Mouse (Mus musculus) midbrain, embryonic 12.5 days (tissue): Measurements from ENCODE around the gene Cep85l. TPM values are rescaled to one million over a fixed set of nuclear protein-coding genes. Genes with fewer than 3 reads are reported as not detected.
A peak's percentile ranks its signal among the peaks of the same experiment; 100 is the strongest.

Source experiments
- ATAC-seq: fragments of 200-750 bp; cut with Nextera tagmentation; 2 replicates; pipeline ENCODE4 v1.8.0; 2017; ENCODE audit warnings: low read depth, moderate TSS enrichment, moderate library complexity; ENCODE audit not compliant: low FRiP score
- H3K27ac ChIP-seq: fragments of 300-500 bp; sonication (generic); replicated peaks from 2 replicates; pipeline ENCODE4 v1.5.1; 2016; ENCODE audit warnings: mild to moderate bottlenecking
- H3K27me3 ChIP-seq: fragments of 300-500 bp; sonication (generic); 2 replicates; pipeline ENCODE4 v1.6.1; 2016; ENCODE audit warnings: mild to moderate bottlenecking
- H3K36me3 ChIP-seq: fragments of 300-500 bp; sonication (generic); 2 replicates; pipeline ENCODE4 v1.6.1; 2016
- H3K4me1 ChIP-seq: fragments of 300-500 bp; sonication (generic); 2 replicates; pipeline ENCODE4 v1.6.1; 2016
- H3K4me2 ChIP-seq: fragments of 300-500 bp; sonication (generic); replicated peaks from 2 replicates; pipeline ENCODE4 v1.6.1; 2016; ENCODE audit warnings: mild to moderate bottlenecking, moderate library complexity
- H3K4me3 ChIP-seq: fragments of 300-500 bp; sonication (generic); 2 replicates; pipeline ENCODE4 v1.5.1; 2016; ENCODE audit warnings: mild to moderate bottlenecking
- H3K9ac ChIP-seq: fragments of 300-500 bp; sonication (generic); replicated peaks from 2 replicates; pipeline ENCODE4 v1.6.1; 2016; ENCODE audit warnings: mild to moderate bottlenecking, moderate library complexity
- H3K9me3 ChIP-seq: fragments of 300-500 bp; sonication (generic); 2 replicates; pipeline ENCODE4 v1.6.1; 2016; ENCODE audit warnings: mild to moderate bottlenecking
- WGBS: fragments of 180-500 bp; shearing (Covaris S2); methylation state at CpG from one replicate; pipeline ENCODE4 v1.1.7; 2016; 5-methylcytosine and 5-hydroxymethylcytosine counted together
- polyA plus RNA-seq: library from polyadenylated mRNA; unstranded; fragments of >200 nt; fragmentation: Nextera tagmentation; extraction: Ambion mirVana; gene quantifications from 2 replicates; pipeline ENCODE4 v1.2.1, GENCODE M21; 2016

Gene Cep85l
- polyA plus RNA-seq, 1 experiment from 2014 or later = 7.2 TPM

- H3K4me2 ChIP-seq = no peak overlapping the region
- no peak overlapping the region for H3K27ac ChIP-seq
- H3K4me3 ChIP-seq = no peak overlapping the region
- 85% methylated on average over 3 of the region's 3 CpGs for WGBS
- peaks cover 8% of the 10 kb centered on the region for H3K36me3 ChIP-seq
- H3K4me1 ChIP-seq = no peaks in the 10 kb centered on the region
- no peaks in the 10 kb centered on the region for H3K27me3 ChIP-seq
- H3K9me3 ChIP-seq = no peaks in the 10 kb centered on the region
- ATAC-seq = no peak
- H3K9ac ChIP-seq = no peak overlapping the region
These were observed 26.1 kb downstream of the Cep85l start for GRCm38 (mm10) chr10:53353665-53354064.

- H3K4me3 ChIP-seq = no peak overlapping the region
- WGBS = 87% methylated on average over 1 of the region's 1 CpGs
- H3K9me3 ChIP-seq = no peaks in the 10 kb centered on the region
- H3K4me2 ChIP-seq = no peak overlapping the region
- H3K27ac ChIP-seq = no peak overlapping the region
- ATAC-seq = no peak
- H3K4me1 ChIP-seq = no peaks in the 10 kb centered on the region
- H3K9ac ChIP-seq = no peak overlapping the region
- H3K36me3 ChIP-seq = 0 out of 2 replicates have a peak, but pooled peaks cover 6% of the 10 kb centered on the region
- no peaks in the 10 kb centered on the region for H3K27me3 ChIP-seq
These were observed 30.5 kb downstream of the Cep85l start for GRCm38 (mm10) chr10:53349254-53349653.

- Histone ChIP-seq H3K9ac (no peak overlapping the region), H3K9me3 (no peaks in the 10 kb centered on the region), H3K4me3 (no peak overlapping the region), H3K4me1 (no peaks in the 10 kb centered on the region), H3K36me3 (0 out of 2 replicates have a peak, but pooled peaks cover 6% of the 10 kb centered on the region), H3K4me2 (no peak overlapping the region), H3K27me3 (no peaks in the 10 kb centered on the region), H3K27ac (no peak overlapping the region)
- WGBS = 59% methylated on average over 10 of the region's 10 CpGs
- ATAC-seq = peak; percentile 64; the same call in 1 of the 2 replicates
These were observed 31.7 kb downstream of the Cep85l start for GRCm38 (mm10) chr10:53347787-53348755.

GRCm38 (mm10) chr10:53346916-53347315 lies 32.8 kb downstream of the Cep85l start:
- H3K9me3 ChIP-seq = no peaks in the 10 kb centered on the region
- H3K4me2 ChIP-seq = no peak overlapping the region
- ATAC-seq = no peak
- 0 out of 2 replicates have a peak, but pooled peaks cover 6% of the 10 kb centered on the region for H3K36me3 ChIP-seq
- 87% methylated on average over 5 of the region's 5 CpGs for WGBS
- H3K27me3 ChIP-seq = no peaks in the 10 kb centered on the region
- no peak overlapping the region for H3K27ac ChIP-seq
- H3K9ac ChIP-seq = no peak overlapping the region
- no peak overlapping the region for H3K4me3 ChIP-seq
- H3K4me1 ChIP-seq = no peaks in the 10 kb centered on the region

GRCm38 (mm10) chr10:53346506-53346905 lies 33.2 kb downstream of the Cep85l start:
- Histone ChIP-seq H3K36me3 (0 out of 2 replicates have a peak, but pooled peaks cover 6% of the 10 kb centered on the region), H3K27me3 (no peaks in the 10 kb centered on the region), H3K9ac (no peak overlapping the region), H3K4me3 (no peak overlapping the region), H3K4me1 (no peaks in the 10 kb centered on the region), H3K4me2 (no peak overlapping the region), H3K27ac (no peak overlapping the region), H3K9me3 (no peaks in the 10 kb centered on the region)
- ATAC-seq = no peak
- 48% methylated on average over 3 of the region's 3 CpGs for WGBS

- no peak for ATAC-seq
- Histone ChIP-seq H3K4me2 (no peak overlapping the region), H3K4me1 (no peaks in the 10 kb centered on the region), H3K27me3 (no peaks in the 10 kb centered on the region), H3K9ac (no peak overlapping the region), H3K36me3 (0 out of 2 replicates have a peak, but pooled peaks cover 6% of the 10 kb centered on the region), H3K4me3 (no peak overlapping the region), H3K27ac (no peak overlapping the region), H3K9me3 (no peaks in the 10 kb centered on the region)
- 91% methylated on average over 4 of the region's 4 CpGs for WGBS
These were observed 34.2 kb downstream of the Cep85l start for GRCm38 (mm10) chr10:53345508-53345907.

GRCm38 (mm10) chr10:53343865-53344264 lies 35.9 kb downstream of the Cep85l start:
- Histone ChIP-seq H3K9ac (no peak overlapping the region), H3K9me3 (no peaks in the 10 kb centered on the region), H3K27ac (no peak overlapping the region), H3K27me3 (no peaks in the 10 kb centered on the region), H3K4me3 (no peak overlapping the region), H3K4me1 (no peaks in the 10 kb centered on the region), H3K36me3 (0 out of 2 replicates have a peak, but pooled peaks cover 5% of the 10 kb centered on the region), H3K4me2 (no peak overlapping the region)
- ATAC-seq = no peak
- 72% methylated on average over 10 of the region's 10 CpGs for WGBS

- ATAC-seq = no peak
- no peak overlapping the region for H3K27ac ChIP-seq
- no peak overlapping the region for H3K4me2 ChIP-seq
- 0 out of 2 replicates have a peak, but pooled peaks cover under 1% of the 10 kb centered on the region for H3K36me3 ChIP-seq
- H3K27me3 ChIP-seq = no peaks in the 10 kb centered on the region
- no peaks in the 10 kb centered on the region for H3K9me3 ChIP-seq
- no peak overlapping the region for H3K4me3 ChIP-seq
- 82% methylated on average over 6 of the region's 6 CpGs for WGBS
- no peak overlapping the region for H3K9ac ChIP-seq
- H3K4me1 ChIP-seq = no peaks in the 10 kb centered on the region
These were observed 36.4 kb downstream of the Cep85l start for GRCm38 (mm10) chr10:53343384-53343783.

GRCm38 (mm10) chr10:53342166-53342728 lies 37.5 kb downstream of the Cep85l start:
- H3K9me3 ChIP-seq = no peaks in the 10 kb centered on the region
- H3K27ac ChIP-seq = no peak overlapping the region
- no peak overlapping the region for H3K9ac ChIP-seq
- no peak overlapping the region for H3K4me3 ChIP-seq
- 84% methylated on average over 9 of the region's 9 CpGs for WGBS
- no peaks in the 10 kb centered on the region for H3K27me3 ChIP-seq
- no peak for ATAC-seq
- no peaks in the 10 kb centered on the region for H3K36me3 ChIP-seq
- H3K4me1 ChIP-seq = no peaks in the 10 kb centered on the region
- H3K4me2 ChIP-seq = no peak overlapping the region

- no peak overlapping the region for H3K4me3 ChIP-seq
- peak; percentile 54; the same call in 1 of the 2 replicates for ATAC-seq
- no peaks in the 10 kb centered on the region for H3K4me1 ChIP-seq
- H3K4me2 ChIP-seq = no peak overlapping the region
- 77% methylated on average over 7 of the region's 7 CpGs for WGBS
- H3K27ac ChIP-seq = no peak overlapping the region
- no peak overlapping the region for H3K9ac ChIP-seq
- no peaks in the 10 kb centered on the region for H3K27me3 ChIP-seq
- no peaks in the 10 kb centered on the region for H3K9me3 ChIP-seq
- no peaks in the 10 kb centered on the region for H3K36me3 ChIP-seq
These were observed 38.3 kb downstream of the Cep85l start for GRCm38 (mm10) chr10:53341288-53341965.

- H3K4me2 ChIP-seq = no peak overlapping the region
- H3K27ac ChIP-seq = no peak overlapping the region
- H3K36me3 ChIP-seq = no peaks in the 10 kb centered on the region
- H3K27me3 ChIP-seq = no peaks in the 10 kb centered on the region
- H3K9me3 ChIP-seq = no peaks in the 10 kb centered on the region
- no peak for ATAC-seq
- no peaks in the 10 kb centered on the region for H3K4me1 ChIP-seq
- WGBS = 65% methylated on average over 2 of the region's 2 CpGs
- H3K9ac ChIP-seq = no peak overlapping the region
- H3K4me3 ChIP-seq = no peak overlapping the region
These were observed 40.7 kb downstream of the Cep85l start for GRCm38 (mm10) chr10:53339045-53339444.
